Mouse (Mus musculus): ENCODE measurements around the gene Slc16a5.

The Slc16a5 gene

GRCm38 (mm10) chr11:115518693-115519092 is 56.4 kb downstream of the Slc16a5 start:
- peak in 1 of 2 experiments; percentile 45 for DNase-seq

- no peak for DNase-seq
Measured at GRCm38 (mm10) chr11:115519581-115519980, 57.3 kb downstream of the Slc16a5 start.

- DNase-seq = no peak
Measured at GRCm38 (mm10) chr11:115520218-115520617, 57.9 kb downstream of the Slc16a5 start.

GRCm38 (mm10) chr11:115521080-115521479 is 58.8 kb downstream of the Slc16a5 start:
- DNase-seq = no peak

- DNase-seq = no peak
Measured at GRCm38 (mm10) chr11:115522238-115522637, 60.0 kb downstream of the Slc16a5 start.

GRCm38 (mm10) chr11:115522703-115523102 is 60.4 kb downstream of the Slc16a5 start:
- no peak for DNase-seq

Measured in cerebellum, postnatal 14 days (tissue).